Mouse (Mus musculus): ENCODE measurements around the gene Ttc24. TPM values are rescaled to one million over a fixed set of nuclear protein-coding genes. Genes with fewer than 3 reads are reported as not detected.

The Ttc24 gene
- polyA plus RNA-seq, 1 experiment from 2014 or later = not detected

- Histone ChIP-seq H3K36me3 (ENCODE audit: control insufficient read depth, insufficient read depth, low read length) (no peaks in the 10 kb centered on the region), H3K4me3 (ENCODE audit: low read depth, low read length) (no peak overlapping the region), H3K4me2 (no peak overlapping the region), H3K27me3 (ENCODE audit: control insufficient read depth, insufficient read depth, low read length) (peaks cover 21% of the 10 kb centered on the region), H3K27ac (ENCODE audit: low read depth, low read length) (no peak overlapping the region), H3K9ac (ENCODE audit: low read depth, low read length) (no peak overlapping the region), H3K4me1 (ENCODE audit: control insufficient read depth, insufficient read depth, low read length) (no peaks in the 10 kb centered on the region), H3K9me3 (replicated peaks; ENCODE audit: control insufficient read depth, low read length) (no peaks in the 10 kb centered on the region)
- no peak for ATAC-seq (replicated peaks; ENCODE audit: insufficient number of reproducible peaks, low FRiP score, low TSS enrichment)
- WGBS (ENCODE audit: insufficient replicate concordance) = 50% methylated on average over 2 of the region's 2 CpGs
Observed at GRCm38 (mm10) chr3:88074351-88074750, 3.8 kb downstream of the Ttc24 start.

- Histone ChIP-seq H3K27me3 (ENCODE audit: control insufficient read depth, insufficient read depth, low read length) (peaks cover 22% of the 10 kb centered on the region), H3K27ac (ENCODE audit: low read depth, low read length) (no peak overlapping the region), H3K4me3 (ENCODE audit: low read depth, low read length) (no peak overlapping the region), H3K4me1 (ENCODE audit: control insufficient read depth, insufficient read depth, low read length) (no peaks in the 10 kb centered on the region), H3K9ac (ENCODE audit: low read depth, low read length) (no peak overlapping the region), H3K9me3 (replicated peaks; ENCODE audit: control insufficient read depth, low read length) (no peaks in the 10 kb centered on the region), H3K36me3 (ENCODE audit: control insufficient read depth, insufficient read depth, low read length) (no peaks in the 10 kb centered on the region), H3K4me2 (no peak overlapping the region)
- WGBS (ENCODE audit: insufficient replicate concordance) = 72% methylated on average over 2 of the region's 2 CpGs
- no peak for ATAC-seq (replicated peaks; ENCODE audit: insufficient number of reproducible peaks, low FRiP score, low TSS enrichment)
Observed at GRCm38 (mm10) chr3:88073631-88074030, 4.5 kb downstream of the Ttc24 start.

GRCm38 (mm10) chr3:88071783-88072182 is 6.3 kb downstream of the Ttc24 start:
- Histone ChIP-seq H3K4me1 (ENCODE audit: control insufficient read depth, insufficient read depth, low read length) (no peaks in the 10 kb centered on the region), H3K4me3 (ENCODE audit: low read depth, low read length) (no peak overlapping the region), H3K27me3 (ENCODE audit: control insufficient read depth, insufficient read depth, low read length) (peaks cover 19% of the 10 kb centered on the region), H3K9me3 (replicated peaks; ENCODE audit: control insufficient read depth, low read length) (no peaks in the 10 kb centered on the region), H3K27ac (ENCODE audit: low read depth, low read length) (no peak overlapping the region), H3K36me3 (ENCODE audit: control insufficient read depth, insufficient read depth, low read length) (no peaks in the 10 kb centered on the region), H3K4me2 (no peak overlapping the region), H3K9ac (ENCODE audit: low read depth, low read length) (no peak overlapping the region)
- 3% methylated on average over 5 of the region's 5 CpGs for WGBS (ENCODE audit: insufficient replicate concordance)
- ATAC-seq (replicated peaks; ENCODE audit: insufficient number of reproducible peaks, low FRiP score, low TSS enrichment) = no peak

GRCm38 (mm10) chr3:88068386-88068785 is 9.7 kb downstream of the Ttc24 start:
- ATAC-seq (replicated peaks; ENCODE audit: insufficient number of reproducible peaks, low FRiP score, low TSS enrichment) = no peak
- Histone ChIP-seq H3K4me2 (no peak overlapping the region), H3K4me1 (ENCODE audit: control insufficient read depth, insufficient read depth, low read length) (no peaks in the 10 kb centered on the region), H3K27me3 (ENCODE audit: control insufficient read depth, insufficient read depth, low read length) (peaks cover 14% of the 10 kb centered on the region; the same call in 1 of the 2 replicates), H3K9ac (ENCODE audit: low read depth, low read length) (no peak overlapping the region), H3K9me3 (replicated peaks; ENCODE audit: control insufficient read depth, low read length) (no peaks in the 10 kb centered on the region), H3K4me3 (ENCODE audit: low read depth, low read length) (no peak overlapping the region), H3K36me3 (ENCODE audit: control insufficient read depth, insufficient read depth, low read length) (no peaks in the 10 kb centered on the region), H3K27ac (ENCODE audit: low read depth, low read length) (no peak overlapping the region)
- WGBS (ENCODE audit: insufficient replicate concordance) = 34% methylated on average over 2 of the region's 2 CpGs

GRCm38 (mm10) chr3:88057902-88058696 is 20.0 kb downstream of the Ttc24 start, which contains the start of gene Naxe:
TSS of gene Naxe (minus strand) at chr3:88058495.
- peak; percentile 86 for ATAC-seq (replicated peaks; ENCODE audit: insufficient number of reproducible peaks, low FRiP score, low TSS enrichment)
- Histone ChIP-seq H3K27me3 (ENCODE audit: control insufficient read depth, insufficient read depth, low read length) (no peaks in the 10 kb centered on the region), H3K4me3 (ENCODE audit: low read depth, low read length) (peak within 1 kb of the TSS; percentile 79), H3K9ac (ENCODE audit: low read depth, low read length) (peak within 1 kb of the TSS; percentile 81), H3K4me2 (peak within 1 kb of the TSS; percentile 96), H3K9me3 (replicated peaks; ENCODE audit: control insufficient read depth, low read length) (no peaks in the 10 kb centered on the region), H3K4me1 (ENCODE audit: control insufficient read depth, insufficient read depth, low read length) (peaks cover 11% of the 10 kb centered on the region), H3K36me3 (ENCODE audit: control insufficient read depth, insufficient read depth, low read length) (peaks cover 7% of the 10 kb centered on the region), H3K27ac (ENCODE audit: low read depth, low read length) (peak within 1 kb of the TSS; percentile 36)
- 1% methylated on average over 60 of the region's 60 CpGs for WGBS (ENCODE audit: insufficient replicate concordance)

GRCm38 (mm10) chr3:88057030-88057429 is 21.1 kb downstream of the Ttc24 start:
- no peaks in the 10 kb centered on the region for H3K9me3 ChIP-seq (replicated peaks; ENCODE audit: control insufficient read depth, low read length)
- H3K4me2 ChIP-seq = no peak overlapping the region; the same call in 1 of the 2 replicates
- no peaks in the 10 kb centered on the region for H3K27me3 ChIP-seq (ENCODE audit: control insufficient read depth, insufficient read depth, low read length)
- no peak overlapping the region for H3K27ac ChIP-seq (ENCODE audit: low read depth, low read length)
- no peak overlapping the region; the same call in 1 of the 2 replicates for H3K4me3 ChIP-seq (ENCODE audit: low read depth, low read length)
- no peak overlapping the region; the same call in 1 of the 2 replicates for H3K9ac ChIP-seq (ENCODE audit: low read depth, low read length)
- ATAC-seq (replicated peaks; ENCODE audit: insufficient number of reproducible peaks, low FRiP score, low TSS enrichment) = no peak
- peaks cover 14% of the 10 kb centered on the region for H3K36me3 ChIP-seq (ENCODE audit: control insufficient read depth, insufficient read depth, low read length)
- WGBS (ENCODE audit: insufficient replicate concordance) = 80% methylated on average over 6 of the region's 6 CpGs
- peaks cover 11% of the 10 kb centered on the region for H3K4me1 ChIP-seq (ENCODE audit: control insufficient read depth, insufficient read depth, low read length)

- ATAC-seq (replicated peaks; ENCODE audit: insufficient number of reproducible peaks, low FRiP score, low TSS enrichment) = no peak
- Histone ChIP-seq H3K9ac (ENCODE audit: low read depth, low read length) (no peak overlapping the region), H3K4me3 (ENCODE audit: low read depth, low read length) (no peak overlapping the region), H3K4me1 (ENCODE audit: control insufficient read depth, insufficient read depth, low read length) (0 out of 2 replicates have a peak, but pooled peaks cover 3% of the 10 kb centered on the region), H3K27me3 (ENCODE audit: control insufficient read depth, insufficient read depth, low read length) (no peaks in the 10 kb centered on the region), H3K9me3 (replicated peaks; ENCODE audit: control insufficient read depth, low read length) (no peaks in the 10 kb centered on the region), H3K27ac (ENCODE audit: low read depth, low read length) (no peak overlapping the region), H3K4me2 (no peak overlapping the region), H3K36me3 (ENCODE audit: control insufficient read depth, insufficient read depth, low read length) (peaks cover 11% of the 10 kb centered on the region)
- 65% methylated on average over 3 of the region's 3 CpGs for WGBS (ENCODE audit: insufficient replicate concordance)
Observed at GRCm38 (mm10) chr3:88049532-88049931, 28.6 kb downstream of the Ttc24 start.

- 8% methylated on average over 36 of the region's 36 CpGs for WGBS (ENCODE audit: insufficient replicate concordance)
- no peaks in the 10 kb centered on the region for H3K4me1 ChIP-seq (ENCODE audit: control insufficient read depth, insufficient read depth, low read length)
- H3K27ac ChIP-seq (ENCODE audit: low read depth, low read length) = peak within 1 kb of the TSS; percentile 54; the same call in 1 of the 2 replicates
Observed at GRCm38 (mm10) chr3:88042661-88043421, 35.3 kb downstream of the Ttc24 start, which contains the start of gene Gpatch4. TSS of gene Gpatch4 (plus strand) at chr3:88043108.

More at GRCm38 (mm10) chr3:88042661-88043421, 35.3 kb downstream of the Ttc24 start, which contains the start of gene Gpatch4:
- Histone ChIP-seq H3K36me3 (ENCODE audit: control insufficient read depth, insufficient read depth, low read length) (no peaks in the 10 kb centered on the region), H3K9me3 (replicated peaks; ENCODE audit: control insufficient read depth, low read length) (no peaks in the 10 kb centered on the region), H3K4me2 (peak within 1 kb of the TSS; percentile 83), H3K4me3 (ENCODE audit: low read depth, low read length) (peak within 1 kb of the TSS; percentile 78), H3K27me3 (ENCODE audit: control insufficient read depth, insufficient read depth, low read length) (peaks cover 8% of the 10 kb centered on the region; the same call in 1 of the 2 replicates), H3K9ac (ENCODE audit: low read depth, low read length) (peak within 1 kb of the TSS; percentile 74)
- ATAC-seq (replicated peaks; ENCODE audit: insufficient number of reproducible peaks, low FRiP score, low TSS enrichment) = peak; percentile 80
